ENCODE assay signal across 19 mouse cellular contexts in genomic region chr8:79102707-79103106, GRCm38 (mm10).
DNase-seq lines count a peak whose midpoint lies in the region; ATAC-seq and TF ChIP-seq lines count a peak whose summit lies in the region.
"Had no signal": no experiment of that assay in that cellular context is flagged by ENCODE, and none has a peak within 500 bp of the region (broad histone marks: within the 10 kb centered on the region; RNA-seq: fewer than 3 reads in every experiment).

No protein-coding gene starts in this region.

- H3K4me1 ChIP-seq in intestine, embryonic 15.5 days (replicated peaks), result peaks cover 31% of the 10 kb centered on the region
- H3K4me1 ChIP-seq in intestine, postnatal 0 days (replicated peaks; ENCODE audit: control insufficient read depth, insufficient read depth, low read length), result peaks cover 20% of the 10 kb centered on the region
- no peaks in the 10 kb centered on the region; the same call in 1 of the 2 replicates for H3K4me1 ChIP-seq in hindbrain, embryonic 16.5 days (ENCODE audit: control insufficient read depth, insufficient read depth, low read depth, low read length)
- peaks cover 5% of the 10 kb centered on the region; the same call in 1 of the 2 replicates for H3K4me1 ChIP-seq in midbrain, embryonic 14.5 days (ENCODE audit: control insufficient read depth, insufficient read depth, low read length)

- no peak for DNase-seq in gastrocnemius, adult 2 months
- no peak for DNase-seq in gastrocnemius, postnatal 4 days (ENCODE audit: low spot score in 2 of 2)
- DNase-seq in midbrain, embryonic 14.5 days, result no peak
- no peak for DNase-seq in spleen, postnatal 14 days (ENCODE audit: low spot score in 2 of 2)
- no peak for DNase-seq in left cerebral cortex, postnatal 14 days (ENCODE audit: low spot score in 2 of 2)
- DNase-seq: adrenal gland, postnatal 36 days; B cell, adult 2 months; cerebellum, postnatal 10 days; gastrocnemius, postnatal 10 days; lung, postnatal 36 days; right cerebral cortex, postnatal 4 days; thymus, adult 2 months had no signal

- H3K27ac ChIP-seq in gastrocnemius, adult 2 months, result 0 out of 2 replicates have a peak overlapping the region, but pooled peaks have one; percentile 9
- no peak overlapping the region for H3K27ac ChIP-seq in intestine, embryonic 15.5 days
- no peak overlapping the region; the same call in 1 of the 2 replicates for H3K27ac ChIP-seq in intestine, postnatal 0 days (ENCODE audit: low read depth, low read length)
- no peak overlapping the region for H3K27ac ChIP-seq in hindbrain, embryonic 16.5 days (ENCODE audit: low read depth, low read length)
- 0 out of 2 replicates have a peak overlapping the region, but pooled peaks have one; percentile 22 for H3K27ac ChIP-seq in midbrain, embryonic 14.5 days (replicated peaks; ENCODE audit: low read depth, low read length)
- H3K27ac ChIP-seq: forebrain, embryonic 10.5 days; kidney, postnatal 0 days; neural tube, embryonic 12.5 days had no signal

- intact Hi-C loops in gastrocnemius, adult 2 months (cut with DNase I), result no loop called here
- intact Hi-C loops in left cerebral cortex, postnatal 14 days (cut with DNase I), result no loop called here

- H3K27me3 ChIP-seq in intestine, embryonic 15.5 days (replicated peaks), result no peaks in the 10 kb centered on the region
- H3K27me3 ChIP-seq in intestine, postnatal 0 days (replicated peaks; ENCODE audit: control insufficient read depth, insufficient read depth, low read length), result no peaks in the 10 kb centered on the region
- H3K27me3 ChIP-seq in hindbrain, embryonic 16.5 days (replicated peaks; ENCODE audit: control insufficient read depth, insufficient read depth, low read length), result no peaks in the 10 kb centered on the region
- no peaks in the 10 kb centered on the region for H3K27me3 ChIP-seq in midbrain, embryonic 14.5 days (ENCODE audit: control insufficient read depth, insufficient read depth, low read length)
- H3K27me3 ChIP-seq: neural tube, embryonic 12.5 days; Patski had no signal

- no peak overlapping the region for H3K4me3 ChIP-seq in gastrocnemius, adult 2 months
- H3K4me3 ChIP-seq in intestine, embryonic 15.5 days (replicated peaks), result no peak overlapping the region
- H3K4me3 ChIP-seq in intestine, postnatal 0 days (ENCODE audit: low read depth, low read length), result no peak overlapping the region
- H3K4me3 ChIP-seq in hindbrain, embryonic 16.5 days (ENCODE audit: low read length), result no peak overlapping the region
- no peak overlapping the region for H3K4me3 ChIP-seq in midbrain, embryonic 14.5 days (replicated peaks; ENCODE audit: low read depth, low read length)
- H3K4me3 ChIP-seq: forebrain, embryonic 10.5 days; neural tube, embryonic 12.5 days had no signal

- no peak overlapping the region for H3K9ac ChIP-seq in intestine, embryonic 15.5 days
- H3K9ac ChIP-seq in intestine, postnatal 0 days (ENCODE audit: low read depth, low read length), result no peak overlapping the region
- H3K9ac ChIP-seq in hindbrain, embryonic 16.5 days (ENCODE audit: low read depth, low read length), result no peak overlapping the region
- H3K9ac ChIP-seq in midbrain, embryonic 14.5 days (replicated peaks; ENCODE audit: low read length), result no peak overlapping the region
- H3K9ac ChIP-seq: neural tube, embryonic 12.5 days had no signal

- H3K4me2 ChIP-seq in intestine, embryonic 15.5 days (replicated peaks), result no peak overlapping the region
- no peak overlapping the region for H3K4me2 ChIP-seq in intestine, postnatal 0 days (replicated peaks; ENCODE audit: low read depth)
- no peak overlapping the region for H3K4me2 ChIP-seq in hindbrain, embryonic 16.5 days (ENCODE audit: low read length)
- H3K4me2 ChIP-seq in midbrain, embryonic 14.5 days (ENCODE audit: low read length), result no peak overlapping the region
- H3K4me2 ChIP-seq: neural tube, embryonic 12.5 days had no signal

- no peaks in the 10 kb centered on the region for H3K9me3 ChIP-seq in intestine, embryonic 15.5 days
- H3K9me3 ChIP-seq in intestine, postnatal 0 days (ENCODE audit: control insufficient read depth), result no peaks in the 10 kb centered on the region
- H3K9me3 ChIP-seq in hindbrain, embryonic 16.5 days (ENCODE audit: control insufficient read depth, low read length), result no peaks in the 10 kb centered on the region
- H3K9me3 ChIP-seq in midbrain, embryonic 14.5 days (ENCODE audit: control insufficient read depth, low read length), result no peaks in the 10 kb centered on the region
- H3K9me3 ChIP-seq: forebrain, embryonic 10.5 days; neural tube, embryonic 12.5 days had no signal

- 0 out of 2 replicates have a peak, but pooled peaks have one; percentile 5 for ATAC-seq in intestine, embryonic 15.5 days
- no peak for ATAC-seq in intestine, postnatal 0 days
- peak; percentile 50; the same call in 1 of the 2 replicates for ATAC-seq in hindbrain, embryonic 16.5 days
- ATAC-seq in midbrain, embryonic 14.5 days (ENCODE audit: low FRiP score, low TSS enrichment), result no peak; the same call in 1 of the 2 replicates
- ATAC-seq: Patski had no signal

- 56% methylated on average over 4 of the region's 4 CpGs for WGBS in intestine, embryonic 15.5 days
- WGBS in intestine, postnatal 0 days, result 64% methylated on average over 4 of the region's 4 CpGs
- 78% methylated on average over 4 of the region's 4 CpGs for WGBS in hindbrain, embryonic 16.5 days
- WGBS in midbrain, embryonic 14.5 days, result 56% methylated on average over 4 of the region's 4 CpGs

- H3K36me3 ChIP-seq in intestine, embryonic 15.5 days, result no peaks in the 10 kb centered on the region
- H3K36me3 ChIP-seq in intestine, postnatal 0 days (ENCODE audit: control insufficient read depth, insufficient read depth), result peaks cover 15% of the 10 kb centered on the region
- H3K36me3 ChIP-seq in hindbrain, embryonic 16.5 days (ENCODE audit: control insufficient read depth, insufficient read depth, low read length), result no peaks in the 10 kb centered on the region
- peaks cover 2% of the 10 kb centered on the region; the same call in 1 of the 2 replicates for H3K36me3 ChIP-seq in midbrain, embryonic 14.5 days (ENCODE audit: control insufficient read depth, insufficient read depth, low read length)

- TF ChIP-seq CTCF in gastrocnemius, adult 2 months (IDR thresholded peaks at IDR 0.05), result no peak
- TF ChIP-seq CTCF in intestine, postnatal 0 days (IDR thresholded peaks at IDR 0.05; ENCODE audit: low read depth), result no peak

Comparison
In these comparisons a context has a peak if more than half of its experiments do, and no peak if none do; other contexts are left out.
1. ATAC-seq: peak in intestine, embryonic 15.5 days (single experiment) and hindbrain, embryonic 16.5 days (single experiment); none in intestine, postnatal 0 days (single experiment) and midbrain, embryonic 14.5 days (single experiment).
2. H3K27ac ChIP-seq: peak in gastrocnemius, adult 2 months (single experiment) and midbrain, embryonic 14.5 days (single experiment); none in intestine, embryonic 15.5 days (single experiment), intestine, postnatal 0 days (single experiment) and hindbrain, embryonic 16.5 days (single experiment).